Mouse (Mus musculus) yolk sac, embryonic 10.5 days (tissue): ENCODE data around the gene Gm43951.

Experiments
- DNase-seq: peaks from one replicate; pipeline ENCODE4 v3.0.0-alpha.2; 2017; ENCODE audit warnings: low spot score

The Gm43951 gene

GRCm38 (mm10) chr11:72206341-72207203 lies at the start of gene Gm43951:
TSS of gene Gm43951 (minus strand) at chr11:72206840.
- DNase-seq, result peak; percentile 36

- no peak for DNase-seq
Observed at GRCm38 (mm10) chr11:72256441-72256840, 49.8 kb upstream of the Gm43951 start.

GRCm38 (mm10) chr11:72255629-72256028 lies 49.0 kb upstream of the Gm43951 start:
- no peak for DNase-seq

GRCm38 (mm10) chr11:72245196-72245753 lies 38.6 kb upstream of the Gm43951 start:
- DNase-seq, result no peak

DNA sequence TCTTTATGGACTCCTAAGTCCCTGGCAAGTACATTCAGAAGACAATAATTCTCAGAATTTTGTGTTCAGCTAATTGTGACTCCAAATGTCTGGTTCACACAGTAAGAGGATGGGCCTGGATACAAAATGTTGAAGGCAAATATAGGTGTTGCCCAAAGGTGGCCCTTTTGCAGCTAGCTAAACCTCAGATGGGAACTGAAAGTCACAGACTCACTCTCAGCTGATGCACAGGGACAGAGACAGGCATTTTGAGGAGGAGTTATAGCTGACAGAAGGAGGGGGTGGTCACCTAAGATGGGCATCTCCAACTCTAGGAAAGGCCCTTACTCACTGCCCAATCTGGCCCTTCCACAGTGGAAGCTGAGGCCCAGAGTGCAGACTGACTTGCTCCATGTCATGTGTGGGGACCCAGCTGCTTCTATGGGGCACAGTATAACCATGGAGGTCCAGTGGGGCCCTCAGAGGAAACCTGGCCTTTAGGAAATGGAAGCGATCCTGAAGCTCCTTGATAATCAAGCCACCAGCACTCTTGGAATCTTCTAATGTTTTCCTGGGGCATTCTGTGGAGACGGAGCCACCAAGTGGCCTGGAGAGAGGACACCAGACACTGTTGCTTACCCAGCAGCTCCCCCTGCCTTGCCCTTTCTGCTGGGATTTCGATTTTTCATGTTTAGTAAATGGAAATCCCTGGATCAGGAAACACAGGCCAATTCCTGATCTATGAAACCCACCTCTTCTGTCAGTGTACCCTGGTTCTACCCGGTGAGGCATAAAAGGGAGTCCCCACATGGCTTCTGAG lies 33.6 kb upstream of the Gm43951 start:
- DNase-seq, result no peak

GRCm38 (mm10) chr11:72234013-72234412 lies 27.4 kb upstream of the Gm43951 start:
- DNase-seq, result no peak

- no peak for DNase-seq
Observed at GRCm38 (mm10) chr11:72232991-72233390, 26.4 kb upstream of the Gm43951 start.

GRCm38 (mm10) chr11:72232068-72232467 lies 25.4 kb upstream of the Gm43951 start:
- no peak for DNase-seq

DNA sequence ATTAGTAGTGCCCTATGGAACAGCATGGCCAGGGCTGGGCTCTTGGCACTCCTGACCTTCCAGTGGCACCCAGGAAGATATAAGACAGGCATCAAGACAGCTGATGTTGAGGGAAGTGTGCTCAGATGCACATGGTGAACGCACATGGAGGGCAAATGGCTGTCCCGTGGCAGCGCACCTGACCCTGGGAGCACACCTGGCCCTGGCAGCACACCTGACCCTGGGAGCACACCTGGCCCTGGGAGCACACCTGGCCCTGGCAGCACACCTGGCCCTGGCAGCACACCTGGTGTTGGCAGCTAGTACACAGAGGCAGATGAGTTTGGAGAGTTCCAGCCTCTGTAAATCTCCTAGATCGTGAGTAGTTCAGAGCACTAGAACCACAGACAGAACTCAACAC lies 21.9 kb upstream of the Gm43951 start:
- DNase-seq, result no peak

- no peak for DNase-seq
Observed at GRCm38 (mm10) chr11:72226901-72227300, 20.3 kb upstream of the Gm43951 start.

GRCm38 (mm10) chr11:72226020-72226791 lies 19.6 kb upstream of the Gm43951 start:
- DNase-seq, result no peak

DNA sequence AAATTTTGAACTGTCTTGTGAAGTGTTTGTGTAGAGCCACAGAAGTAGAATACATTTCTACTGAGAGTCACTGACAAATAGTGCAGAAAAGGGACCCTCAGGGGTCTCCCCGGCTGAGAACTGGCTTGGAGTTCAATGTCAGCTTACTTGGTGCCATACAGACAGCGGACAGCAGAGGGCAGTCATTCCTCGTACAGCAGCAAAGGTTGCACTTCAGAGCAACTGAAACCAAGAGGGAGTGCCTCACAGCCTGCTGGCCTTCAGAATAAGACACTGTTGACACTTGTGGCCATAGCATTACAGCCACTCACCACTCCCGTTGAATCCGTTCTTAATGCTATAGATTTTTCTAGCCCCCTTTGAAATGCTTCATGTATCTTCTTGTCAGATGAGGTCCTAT lies 18.2 kb upstream of the Gm43951 start:
- peak; percentile 34 for DNase-seq

GRCm38 (mm10) chr11:72223414-72223813 lies 16.8 kb upstream of the Gm43951 start:
- DNase-seq, result no peak

GRCm38 (mm10) chr11:72221278-72221677 lies 14.6 kb upstream of the Gm43951 start:
- peak; percentile 37 for DNase-seq

DNA sequence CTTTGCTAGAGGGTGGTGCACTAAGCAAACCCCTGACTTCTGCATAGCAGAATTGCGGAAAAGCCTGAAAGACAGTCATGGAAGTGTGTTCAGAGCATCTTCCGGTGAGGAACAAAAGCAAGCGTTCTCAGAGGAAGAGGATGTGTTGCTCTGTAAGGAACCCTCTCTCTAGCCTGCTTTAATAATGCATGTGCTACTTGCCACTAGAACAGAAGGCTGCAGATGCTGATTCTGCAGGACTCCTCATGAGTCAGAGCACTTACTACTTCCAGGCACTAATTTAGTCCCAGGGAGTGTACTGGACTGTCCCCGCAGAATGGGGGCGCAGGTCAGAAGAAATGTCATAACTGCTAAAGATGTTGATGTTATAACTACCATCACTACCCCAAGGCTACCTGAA lies 10.5 kb upstream of the Gm43951 start:
- no peak for DNase-seq

- no peak for DNase-seq
Observed at GRCm38 (mm10) chr11:72215410-72215797, 8.8 kb upstream of the Gm43951 start, which contains the start of gene Med31. TSS of gene Med31 (minus strand) at chr11:72215592.

DNA sequence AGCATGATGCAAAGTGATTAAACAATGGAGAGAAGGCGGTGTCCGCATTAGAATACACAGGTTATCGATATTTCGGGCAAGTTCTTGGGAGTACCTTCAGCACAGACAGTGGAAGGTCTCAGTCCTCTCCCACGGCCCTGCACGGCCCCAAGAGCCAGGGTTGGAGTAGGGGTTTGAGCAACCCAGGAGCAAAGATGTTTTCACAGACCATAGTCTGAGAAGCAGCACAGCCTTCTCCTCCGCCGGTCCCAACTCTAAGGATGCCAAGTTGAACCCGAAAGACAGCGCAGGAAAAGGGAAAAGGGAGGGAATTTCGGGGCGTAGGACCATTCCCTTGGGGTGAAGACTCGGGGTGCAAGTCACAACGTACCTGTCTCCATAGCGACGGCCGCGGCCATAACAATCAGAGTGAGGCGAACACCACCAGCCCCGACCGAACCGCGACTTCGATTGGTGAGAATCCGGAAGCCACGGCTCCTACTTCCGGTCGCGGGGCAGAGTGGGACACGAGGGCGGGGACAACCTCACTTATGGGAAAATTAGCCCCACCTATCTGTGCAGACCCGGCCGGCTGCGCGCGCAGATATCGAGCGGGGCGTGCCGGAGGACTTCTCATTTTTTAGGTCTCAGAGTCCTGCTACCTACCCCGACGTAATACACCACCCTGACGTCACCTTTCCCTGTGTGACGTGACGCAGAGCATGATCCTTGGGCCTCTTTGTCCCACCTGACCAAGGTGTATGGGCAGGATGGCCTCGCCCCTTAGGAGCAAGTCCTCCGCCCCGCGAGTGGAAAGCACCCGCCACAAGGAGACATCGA lies 8.2 kb upstream of the Gm43951 start:
- DNase-seq, result peak; percentile 96

GRCm38 (mm10) chr11:72207834-72208377 lies 1.3 kb upstream of the Gm43951 start:
- DNase-seq, result peak; percentile 50

GRCm38 (mm10) chr11:72207204-72207833 lies 679 bp upstream of the Gm43951 start, which contains the start of the genes 4933427D14Rik and Txndc17:
TSS of gene 4933427D14Rik (minus strand) at chr11:72207459.
TSS of gene Txndc17 (plus strand) at chr11:72207547.
- peak; percentile 93 for DNase-seq

DNA sequence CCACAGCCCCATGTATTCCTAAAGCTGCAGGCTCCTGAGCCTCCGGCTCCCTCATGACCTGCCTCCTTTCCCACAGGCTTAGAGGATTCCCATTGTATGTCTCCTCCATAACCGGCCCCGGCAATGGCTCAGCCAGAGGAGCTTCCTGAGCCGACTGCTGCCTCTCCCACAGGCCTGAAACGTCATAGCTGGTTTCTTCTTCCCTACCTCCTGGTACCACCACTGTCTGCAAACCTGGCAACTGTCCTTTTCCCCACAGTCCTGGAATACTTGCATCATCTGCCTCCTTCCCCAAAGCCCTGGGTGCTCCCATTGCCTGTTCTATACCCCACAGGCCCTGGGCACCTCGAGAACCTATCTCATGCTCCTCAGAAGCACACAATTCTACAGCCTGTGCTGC lies 1.4 kb downstream of the Gm43951 start:
- no peak for DNase-seq
